Mouse (Mus musculus): ENCODE results near the gene Retreg3.

- TF ChIP-seq CTCF (IDR thresholded peaks at IDR 0.05; ENCODE audit: extremely low read depth, insufficient read length, insufficient replicate concordance, low read depth, low read length) (no peak), POLR2A (IDR thresholded peaks at IDR 0.05; ENCODE audit: low read depth, low read length) (no peak)
These were observed 36.5 kb downstream of the Retreg3 start for GRCm38 (mm10) chr11:101083083-101083697.
